Mouse (Mus musculus) heart, adult 8-10 months (tissue): ENCODE data around the gene Akirin2. TPM values are rescaled to one million over a fixed set of nuclear protein-coding genes. Genes with fewer than 3 reads are reported as not detected.
"Not testable (repeated sequence)": the region's sequence is repeated elsewhere in the genome, so short reads cannot be mapped to it uniquely, and the experiment has no call there.

Source experiments
- DNase-seq: peaks from one replicate; pipeline ENCODE4 v3.0.0; 2022; ENCODE audit warnings: low spot score
- total RNA-seq, 4 experiments: library from RNA; stranded (reverse); gene quantifications; 2 replicates each; pipeline ENCODE4 v1.2.4; 2022

The Akirin2 gene
- total RNA-seq, result 10 to 100 TPM; 53.3 to 58.5 (median 56.8) TPM

DNA sequence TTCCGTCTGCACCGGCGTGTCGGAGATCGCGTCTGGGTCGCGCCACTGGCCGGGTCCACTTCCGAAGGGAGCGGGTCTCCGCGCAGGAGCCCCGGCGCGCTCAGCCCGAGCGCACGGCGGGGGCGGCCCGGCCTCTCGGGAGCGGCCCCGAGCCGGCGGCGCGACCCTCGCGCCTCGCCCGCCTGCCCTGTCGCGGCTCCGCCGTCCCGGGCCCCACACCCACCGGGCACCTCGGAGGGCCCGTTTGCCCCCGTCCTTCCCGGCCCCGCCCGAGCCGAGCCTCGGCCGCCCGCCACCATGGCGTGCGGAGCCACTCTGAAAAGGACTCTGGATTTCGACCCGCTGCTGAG is at the start of gene Akirin2:
Gene Akirin2, plus strand, starts transcription at position 190 of the 350 bp plus-strand sequence.
- no peak for DNase-seq

- DNase-seq, result no peak
Observed at GRCm38 (mm10) chr4:34510305-34510704, 40.4 kb upstream of the Akirin2 start.

DNA sequence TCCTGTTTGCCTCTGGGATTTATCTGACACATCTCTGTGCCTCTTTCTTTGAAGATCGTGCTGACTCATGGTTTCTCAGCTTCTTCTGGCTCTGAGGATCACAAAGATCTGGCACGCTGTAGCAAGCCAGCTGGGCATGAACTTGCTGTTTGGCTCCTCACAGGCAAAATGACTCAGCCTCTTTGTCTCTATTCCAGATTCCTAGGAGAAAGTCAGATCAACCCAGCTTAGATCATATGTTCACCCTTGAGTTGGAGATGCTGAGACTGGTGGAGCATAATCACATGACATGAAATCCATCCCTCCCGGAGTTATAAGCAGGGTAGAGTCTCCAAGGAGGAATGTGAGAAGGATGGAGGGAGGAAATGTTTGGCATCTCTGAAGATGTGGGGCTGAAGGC is 27.9 kb upstream of the Akirin2 start:
- peak; percentile 45 for DNase-seq

- DNase-seq, result no peak
Observed at GRCm38 (mm10) chr4:34523586-34523985, 27.2 kb upstream of the Akirin2 start.

GRCm38 (mm10) chr4:34526771-34527170 is 24.0 kb upstream of the Akirin2 start:
- DNase-seq, result no peak

DNA sequence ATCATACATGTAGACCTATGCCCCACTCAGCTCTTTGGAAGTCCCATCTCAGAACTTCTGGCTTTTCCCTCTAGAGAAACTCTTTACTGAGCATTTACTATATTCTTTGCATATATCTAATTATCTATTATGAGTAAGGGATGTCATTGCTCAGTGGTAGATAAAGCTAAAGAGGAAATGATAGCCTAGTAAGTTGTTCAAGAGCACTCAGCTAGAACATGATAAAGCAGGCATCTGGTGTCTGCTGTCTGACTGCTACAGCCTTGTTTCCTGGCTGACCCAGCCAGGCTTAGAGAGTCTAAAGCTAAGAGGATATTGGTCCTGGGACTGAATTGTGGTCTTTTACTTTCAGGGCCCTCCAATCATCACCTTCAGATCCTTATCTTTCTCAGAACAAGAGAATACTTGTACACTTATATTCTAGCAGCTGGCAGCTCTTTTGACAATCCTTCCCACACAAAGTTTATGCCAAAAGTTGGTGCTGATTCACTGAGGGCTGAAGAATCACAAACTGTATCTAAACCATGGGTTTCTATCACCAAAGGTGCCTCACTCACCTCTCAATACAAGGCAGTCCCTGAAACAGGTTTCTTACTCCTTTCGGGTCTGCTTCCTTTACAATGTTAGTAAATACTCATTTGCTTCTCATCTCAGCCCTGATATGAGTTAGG is 22.2 kb upstream of the Akirin2 start:
- DNase-seq, result no peak

- no peak for DNase-seq
Observed at GRCm38 (mm10) chr4:34529379-34529778, 21.4 kb upstream of the Akirin2 start.

DNA sequence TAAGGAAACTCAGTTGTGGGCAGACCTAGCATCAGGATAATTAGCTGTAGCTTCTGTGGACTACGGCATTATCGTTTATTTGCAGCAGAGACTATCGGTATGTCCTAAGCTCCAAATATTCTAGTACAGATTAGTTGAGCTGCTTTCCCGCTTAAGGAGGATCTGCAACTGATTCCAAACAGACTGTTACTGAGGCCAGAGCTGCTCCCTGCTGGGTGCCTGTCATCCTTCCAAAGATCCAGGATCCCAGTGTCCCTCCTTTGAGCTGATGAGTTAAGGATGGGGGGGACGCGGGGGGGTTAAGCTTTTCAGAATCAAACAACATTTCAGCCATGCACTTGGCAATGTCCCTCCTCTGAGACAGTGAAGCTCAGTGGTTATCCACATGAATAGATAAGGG is 20.8 kb upstream of the Akirin2 start:
- no peak for DNase-seq

DNA sequence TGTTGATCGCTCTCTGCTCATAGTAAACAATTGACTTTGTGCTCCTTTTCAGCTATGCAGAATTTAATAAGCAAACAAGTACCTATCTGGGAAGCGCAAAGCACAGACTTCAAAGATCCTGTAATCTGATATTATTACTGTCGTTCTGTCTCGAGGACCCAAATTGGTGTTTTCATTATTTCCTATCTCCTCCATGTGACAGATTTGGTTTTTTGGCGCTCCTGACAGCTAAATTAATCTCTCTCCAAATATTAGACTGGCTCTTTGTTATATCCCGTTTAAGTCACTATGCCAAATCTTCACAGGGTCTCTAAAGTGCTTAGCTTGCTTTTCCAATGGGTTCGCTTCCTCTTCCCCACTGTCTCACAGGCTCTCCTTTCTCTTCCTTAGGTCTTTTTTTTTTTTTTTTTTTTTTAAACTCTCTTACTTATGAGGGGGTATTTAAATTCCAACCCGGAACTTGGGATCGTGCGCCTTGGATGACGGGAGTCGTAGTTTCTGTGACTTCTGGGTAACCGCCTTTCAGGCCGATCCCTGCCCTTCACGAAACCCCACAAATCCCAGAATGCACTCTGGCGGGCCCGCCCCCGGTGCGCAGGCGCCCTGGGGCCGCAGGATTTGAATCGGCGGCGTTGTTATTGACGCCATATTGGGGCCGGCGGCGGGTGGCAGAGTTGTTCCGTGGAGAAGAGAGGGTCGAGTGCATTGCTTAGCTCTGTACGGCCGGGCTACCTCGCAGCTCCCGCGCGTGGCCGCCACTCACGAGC is 573 bp upstream of the Akirin2 start:
- DNase-seq, result peak; percentile 99

DNA sequence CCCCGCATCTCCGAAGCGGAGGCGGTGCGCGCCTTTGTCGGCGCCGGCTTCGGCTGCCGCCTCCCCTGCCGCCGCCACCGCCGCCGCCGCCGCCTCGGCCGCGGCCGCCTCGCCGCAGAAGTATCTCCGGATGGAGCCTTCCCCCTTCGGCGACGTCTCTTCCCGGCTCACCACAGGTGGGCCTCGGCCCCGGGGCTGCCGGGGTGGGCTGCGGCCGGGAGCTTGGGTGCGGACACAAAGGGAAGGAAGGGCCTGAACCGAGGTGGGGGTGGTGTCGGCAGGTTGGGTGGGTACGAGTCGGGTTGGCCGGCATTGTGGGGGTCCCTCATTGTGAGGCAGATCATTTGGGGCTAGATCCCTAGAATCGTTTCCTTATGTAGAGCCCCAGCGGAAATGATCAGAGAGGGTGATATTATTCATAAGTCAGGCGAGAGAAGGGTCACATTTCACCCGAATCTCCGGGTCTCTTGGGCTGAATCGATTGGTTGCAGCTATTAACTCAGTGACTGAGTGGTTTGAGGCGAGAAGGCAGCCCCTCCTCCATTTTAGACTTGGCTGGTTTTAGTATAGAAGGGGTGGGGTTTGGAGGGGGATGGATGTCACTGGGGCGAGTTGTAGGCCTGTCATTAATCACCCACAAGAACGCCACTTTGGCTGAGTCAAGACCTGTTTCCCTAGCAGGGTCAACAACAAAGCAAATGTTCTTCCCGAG is 517 bp downstream of the Akirin2 start:
- DNase-seq, result peak; percentile 51

GRCm38 (mm10) chr4:34551966-34552365 is 1.2 kb downstream of the Akirin2 start:
- no peak for DNase-seq

DNA sequence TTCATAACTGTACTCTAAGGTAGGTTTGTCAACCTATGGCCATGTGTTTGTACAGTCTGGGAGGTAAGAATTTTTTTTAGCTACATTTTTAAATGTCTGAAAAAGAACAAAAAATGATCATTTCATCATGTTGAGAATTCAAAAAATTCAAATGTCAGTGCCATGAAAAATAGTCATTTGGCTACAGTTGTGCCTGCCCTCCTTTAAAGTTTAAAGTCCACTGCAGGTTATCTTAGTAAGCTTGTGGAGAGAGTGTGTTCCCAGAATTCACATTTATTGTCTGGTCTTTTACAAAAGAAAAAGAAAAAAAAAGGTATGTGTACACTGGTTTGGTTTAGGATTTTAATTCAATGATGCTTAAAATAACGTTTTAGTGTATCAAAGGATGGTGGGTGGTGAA is 3.9 kb downstream of the Akirin2 start:
- no peak for DNase-seq

GRCm38 (mm10) chr4:34555604-34556003 is 4.9 kb downstream of the Akirin2 start:
- peak; percentile 21 for DNase-seq

DNA sequence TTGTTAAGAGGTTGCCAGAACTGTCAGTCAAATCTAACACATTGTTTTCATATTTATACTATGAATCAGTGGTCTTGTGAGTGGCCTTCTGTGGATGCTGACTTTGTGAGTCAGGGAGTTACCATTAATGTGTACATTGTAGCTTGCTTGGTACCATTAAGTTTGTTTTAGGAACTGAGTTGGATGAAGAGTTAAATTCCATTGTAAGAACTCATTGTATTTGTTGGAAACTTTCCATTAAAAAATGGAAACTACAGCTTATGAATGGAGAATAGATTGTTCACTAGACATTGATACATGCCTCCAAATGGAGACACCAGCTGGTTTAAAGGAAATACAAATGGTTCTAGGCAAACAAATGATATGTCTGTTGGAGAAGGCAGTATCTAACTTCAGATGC is 5.4 kb downstream of the Akirin2 start:
- no peak for DNase-seq

DNA sequence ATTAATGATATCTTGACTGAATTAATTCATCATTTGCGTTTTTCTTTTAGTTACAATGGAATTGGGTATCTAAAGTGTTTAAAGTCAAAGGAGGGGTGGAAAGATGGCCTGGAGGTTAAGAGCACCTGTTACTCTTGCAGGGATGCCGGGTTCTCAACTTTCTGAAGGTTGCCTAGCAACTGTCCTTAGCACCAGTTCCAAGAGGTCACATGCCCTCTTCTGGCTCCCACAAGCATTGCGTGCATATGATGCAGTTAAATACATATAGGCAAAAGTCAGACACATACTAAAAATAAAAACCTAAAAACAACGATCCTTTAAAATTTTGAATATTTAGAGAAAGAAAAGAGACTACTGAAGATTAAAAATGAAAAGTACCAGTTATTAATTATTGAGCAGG is 10.2 kb downstream of the Akirin2 start:
- DNase-seq, result no peak

DNA sequence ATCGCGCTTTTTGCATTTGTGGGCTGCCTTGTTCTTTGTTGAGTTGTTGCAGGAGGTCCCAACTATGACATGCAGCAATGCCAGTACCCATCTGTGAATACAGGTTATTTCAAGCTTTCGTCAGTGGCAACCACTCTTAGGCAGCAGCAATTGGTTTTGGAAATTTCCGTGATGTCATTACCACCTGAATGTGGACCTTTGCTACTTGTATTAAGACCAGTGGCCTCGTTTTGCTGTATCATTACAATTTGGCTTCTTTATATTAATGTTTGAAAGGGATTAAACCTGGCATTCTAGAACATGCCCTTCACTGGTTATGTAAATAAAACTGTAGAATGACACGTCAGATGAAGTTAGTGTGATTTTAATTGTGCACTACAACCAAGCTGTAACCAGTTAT is 15.5 kb downstream of the Akirin2 start:
- DNase-seq, result no peak

DNA sequence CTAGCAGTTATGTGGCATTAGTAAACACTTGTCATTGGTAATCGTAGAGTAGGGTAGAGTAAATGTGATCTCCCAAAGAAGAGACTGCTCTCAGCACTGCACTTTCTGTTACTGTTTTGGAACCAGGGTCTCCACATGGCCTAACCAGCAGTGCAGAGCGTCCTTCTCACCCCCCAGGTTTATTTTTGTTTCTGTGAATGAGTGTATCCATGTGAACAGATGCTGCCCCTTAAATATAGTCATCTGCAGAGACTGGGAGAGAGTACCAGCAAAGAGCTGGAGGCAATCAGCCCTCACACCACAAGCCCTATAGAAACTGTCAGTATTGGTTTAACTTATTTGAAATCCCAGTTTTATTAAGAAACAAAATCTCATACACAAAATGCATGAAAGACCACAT is 22.1 kb downstream of the Akirin2 start:
- no peak for DNase-seq

DNA sequence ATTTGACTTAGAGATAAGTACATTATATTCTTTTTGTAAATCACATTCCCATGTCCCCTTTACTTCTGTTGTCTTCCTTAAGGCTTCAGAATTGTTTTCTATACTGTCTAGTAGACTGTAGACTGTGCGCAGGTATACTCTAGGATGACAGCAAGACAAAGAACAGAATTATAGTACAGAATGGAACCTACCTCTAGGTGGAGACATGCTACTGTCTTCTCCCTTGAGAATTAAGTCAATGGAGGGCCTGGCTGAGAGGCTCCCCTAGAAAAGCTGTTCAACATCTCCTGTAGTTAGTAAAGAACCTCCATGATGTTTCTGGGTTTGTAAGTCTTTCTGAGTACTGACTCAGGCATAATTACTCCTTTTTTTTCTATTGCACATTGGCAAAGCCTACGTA is 26.3 kb downstream of the Akirin2 start:
- DNase-seq, result no peak

GRCm38 (mm10) chr4:34579215-34579614 is 28.5 kb downstream of the Akirin2 start:
- DNase-seq, result no peak

DNA sequence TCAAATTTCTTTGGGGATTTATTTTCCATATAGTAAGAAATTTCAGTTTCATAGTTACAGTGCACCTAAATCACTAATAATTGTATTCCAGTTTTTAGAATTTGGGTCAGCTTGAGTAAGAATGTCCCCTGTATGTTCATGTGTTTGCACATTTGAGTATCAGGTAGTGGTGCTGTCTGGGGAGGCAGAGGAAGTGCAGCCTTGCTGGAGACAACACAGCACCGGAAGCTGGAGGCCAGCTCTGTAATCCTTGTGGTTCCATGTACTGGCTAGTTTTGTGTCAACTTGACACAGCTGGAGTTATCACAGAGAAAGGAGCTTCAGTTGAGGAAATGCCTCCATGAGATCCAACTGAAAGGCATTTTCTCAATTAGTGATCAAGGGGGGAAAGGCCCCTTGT is 30.8 kb downstream of the Akirin2 start:
- not testable (repeated sequence) for DNase-seq

GRCm38 (mm10) chr4:34581990-34582389 is 31.3 kb downstream of the Akirin2 start:
- DNase-seq, result no peak

- no peak for DNase-seq
Observed at GRCm38 (mm10) chr4:34582476-34582875, 31.7 kb downstream of the Akirin2 start.

DNA sequence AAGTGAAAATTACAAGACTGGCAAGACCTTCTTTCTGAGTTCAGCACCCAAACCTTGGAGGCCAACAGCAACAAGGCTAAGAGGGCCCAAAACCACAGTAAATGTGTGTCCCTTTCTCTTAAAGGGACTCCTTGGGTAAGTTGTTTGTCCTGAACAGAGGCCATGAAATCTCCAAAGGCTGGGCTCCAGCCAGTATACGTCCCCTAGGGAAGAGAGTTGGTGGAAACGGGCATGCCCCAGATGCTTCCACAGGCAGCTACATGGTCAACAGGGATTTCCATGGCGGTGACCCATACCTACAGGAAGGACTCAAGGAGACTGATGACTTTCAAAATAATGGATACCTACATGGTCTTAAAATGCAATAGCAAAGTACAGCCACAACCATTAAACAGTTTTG is 32.7 kb downstream of the Akirin2 start:
- DNase-seq, result no peak
